Mouse (Mus musculus): Measurements from ENCODE around the gene Olfr1054. TPM values are rescaled to one million over a fixed set of nuclear protein-coding genes. Genes with fewer than 3 reads are reported as not detected.
"Not testable (repeated sequence)": the region's sequence is repeated elsewhere in the genome, so short reads cannot be mapped to it uniquely, and the experiment has no call there.

The Olfr1054 gene
- polyA plus RNA-seq (2015; fragmentation: Nextera tagmentation; extraction: Ambion mirVana) = not detected in 2 replicates

GRCm38 (mm10) chr2:86335333-86335732 lies at the start of gene Olfr1054:
TSS of gene Olfr1054 (minus strand) at chr2:86335433.
- Histone ChIP-seq H3K36me3 (ENCODE audit: poor library complexity, severe bottlenecking) (no peaks in the 10 kb centered on the region), H3K4me2 (no peak within 1 kb of the TSS), H3K4me3 (no peak within 1 kb of the TSS), H3K9me3 (replicated peaks) (no peaks in the 10 kb centered on the region), H3K27ac (no peak within 1 kb of the TSS), H3K27me3 (no peaks in the 10 kb centered on the region), H3K9ac (no peak within 1 kb of the TSS), H3K4me1 (no peaks in the 10 kb centered on the region)
- no peak for ATAC-seq
- WGBS = 91% methylated on average over 3 of the region's 3 CpGs

- no peak within 1 kb of the TSS for H3K4me2 ChIP-seq
- no peak for ATAC-seq
- H3K27ac ChIP-seq = no peak within 1 kb of the TSS
- no peaks in the 10 kb centered on the region for H3K27me3 ChIP-seq
- H3K36me3 ChIP-seq (ENCODE audit: poor library complexity, severe bottlenecking) = no peaks in the 10 kb centered on the region
- H3K4me1 ChIP-seq = no peaks in the 10 kb centered on the region
- H3K9me3 ChIP-seq (replicated peaks) = no peaks in the 10 kb centered on the region
- no peak within 1 kb of the TSS for H3K4me3 ChIP-seq
- H3K9ac ChIP-seq = no peak within 1 kb of the TSS
Observed at GRCm38 (mm10) chr2:86378293-86378692, 43.1 kb upstream of the Olfr1054 start, which contains the start of gene Olfr1057. TSS of gene Olfr1057 (minus strand) at chr2:86378393.

- H3K27me3 ChIP-seq; H3K9ac ChIP-seq; H3K4me1 ChIP-seq; H3K4me3 ChIP-seq; H3K9me3 ChIP-seq (replicated peaks); H3K27ac ChIP-seq; H3K4me2 ChIP-seq; ATAC-seq; H3K36me3 ChIP-seq (ENCODE audit: poor library complexity, severe bottlenecking): not testable (repeated sequence)
- WGBS = no CpG with 5 or more reads among the region's 6 CpGs
Observed at GRCm38 (mm10) chr2:86366342-86366741, 31.1 kb upstream of the Olfr1054 start.

- no peak for ATAC-seq
- H3K9ac ChIP-seq = no peak within 1 kb of the TSS
- no peaks in the 10 kb centered on the region for H3K36me3 ChIP-seq (ENCODE audit: poor library complexity, severe bottlenecking)
- no peak within 1 kb of the TSS for H3K27ac ChIP-seq
- H3K4me3 ChIP-seq = no peak within 1 kb of the TSS
- no peak within 1 kb of the TSS for H3K4me2 ChIP-seq
- no peaks in the 10 kb centered on the region for H3K9me3 ChIP-seq (replicated peaks)
- H3K4me1 ChIP-seq = no peaks in the 10 kb centered on the region
- H3K27me3 ChIP-seq = no peaks in the 10 kb centered on the region
Observed at GRCm38 (mm10) chr2:86362369-86362768, 27.1 kb upstream of the Olfr1054 start, which contains the start of gene Olfr1056. TSS of gene Olfr1056 (minus strand) at chr2:86362469.

GRCm38 (mm10) chr2:86351751-86352150 lies 16.5 kb upstream of the Olfr1054 start:
- not testable (repeated sequence) for H3K27ac ChIP-seq; H3K27me3 ChIP-seq; ATAC-seq; H3K4me1 ChIP-seq; H3K4me3 ChIP-seq; H3K9ac ChIP-seq; H3K9me3 ChIP-seq (replicated peaks); H3K4me2 ChIP-seq; H3K36me3 ChIP-seq (ENCODE audit: poor library complexity, severe bottlenecking)
- WGBS = 79% methylated on average over 1 of the region's 1 CpGs

- Histone ChIP-seq H3K9ac (no peak within 1 kb of the TSS), H3K9me3 (replicated peaks) (no peaks in the 10 kb centered on the region), H3K4me1 (no peaks in the 10 kb centered on the region), H3K27me3 (no peaks in the 10 kb centered on the region), H3K27ac (no peak within 1 kb of the TSS), H3K36me3 (ENCODE audit: poor library complexity, severe bottlenecking) (no peaks in the 10 kb centered on the region), H3K4me2 (no peak within 1 kb of the TSS), H3K4me3 (no peak within 1 kb of the TSS)
- no peak for ATAC-seq
- WGBS = 94% methylated on average over 5 of the region's 5 CpGs
Observed at GRCm38 (mm10) chr2:86350184-86350583, 15.0 kb upstream of the Olfr1054 start, which contains the start of gene Olfr1055. TSS of gene Olfr1055 (minus strand) at chr2:86350284.

- H3K4me1 ChIP-seq = no peaks in the 10 kb centered on the region
- ATAC-seq = no peak
- H3K27me3 ChIP-seq = no peaks in the 10 kb centered on the region
- H3K27ac ChIP-seq = no peak within 1 kb of the TSS
- H3K36me3 ChIP-seq (ENCODE audit: poor library complexity, severe bottlenecking) = no peaks in the 10 kb centered on the region
- H3K9ac ChIP-seq = no peak within 1 kb of the TSS
- WGBS = 63% methylated on average over 3 of the region's 3 CpGs
- H3K9me3 ChIP-seq (replicated peaks) = no peaks in the 10 kb centered on the region
- H3K4me3 ChIP-seq = no peak within 1 kb of the TSS
- no peak within 1 kb of the TSS for H3K4me2 ChIP-seq
Observed at GRCm38 (mm10) chr2:86315184-86315583, 20.0 kb downstream of the Olfr1054 start, which contains the start of gene Olfr1053. TSS of gene Olfr1053 (minus strand) at chr2:86315284.

- Histone ChIP-seq H3K9me3 (replicated peaks) (no peaks in the 10 kb centered on the region), H3K9ac (no peak within 1 kb of the TSS), H3K4me3 (no peak within 1 kb of the TSS), H3K27me3 (no peaks in the 10 kb centered on the region), H3K27ac (no peak within 1 kb of the TSS), H3K36me3 (ENCODE audit: poor library complexity, severe bottlenecking) (no peaks in the 10 kb centered on the region), H3K4me2 (no peak within 1 kb of the TSS), H3K4me1 (no peaks in the 10 kb centered on the region)
- ATAC-seq = no peak
Observed at GRCm38 (mm10) chr2:86292155-86292554, 43.1 kb downstream of the Olfr1054 start, which contains the start of gene Olfr1052. TSS of gene Olfr1052 (plus strand) at chr2:86292455.

Other genes starting within 250 kb of the Olfr1054 start
- gene Olfr1037, start 248.0 kb downstream of the Olfr1054 start, polyA plus RNA-seq (2015; fragmentation: Nextera tagmentation; extraction: Ambion mirVana) = not detected in 2 replicates
- gene Olfr1039, start 199.5 kb downstream of the Olfr1054 start, polyA plus RNA-seq (2015; fragmentation: Nextera tagmentation; extraction: Ambion mirVana) = not detected in 2 replicates
- gene Olfr1040, start 188.7 kb downstream of the Olfr1054 start, polyA plus RNA-seq (2015; fragmentation: Nextera tagmentation; extraction: Ambion mirVana) = not detected in 2 replicates
- gene Olfr1042, start 173.6 kb downstream of the Olfr1054 start, polyA plus RNA-seq (2015; fragmentation: Nextera tagmentation; extraction: Ambion mirVana) = not detected in 2 replicates
- gene Olfr1043, start 167.9 kb downstream of the Olfr1054 start, polyA plus RNA-seq (2015; fragmentation: Nextera tagmentation; extraction: Ambion mirVana) = not detected in 2 replicates
- not detected in 2 replicates for gene Olfr1044, start 157.6 kb downstream of the Olfr1054 start, polyA plus RNA-seq (2015; fragmentation: Nextera tagmentation; extraction: Ambion mirVana)
- gene Olfr52, start 149.8 kb downstream of the Olfr1054 start, polyA plus RNA-seq (2015; fragmentation: Nextera tagmentation; extraction: Ambion mirVana) = not detected in 2 replicates
- not detected in 2 replicates for gene Olfr1045, start 132.4 kb downstream of the Olfr1054 start, polyA plus RNA-seq (2015; fragmentation: Nextera tagmentation; extraction: Ambion mirVana)
- gene Olfr1046, start 116.1 kb downstream of the Olfr1054 start, polyA plus RNA-seq (2015; fragmentation: Nextera tagmentation; extraction: Ambion mirVana) = not detected in 2 replicates
- not detected in 2 replicates for gene Olfr1047, start 104.0 kb downstream of the Olfr1054 start, polyA plus RNA-seq (2015; fragmentation: Nextera tagmentation; extraction: Ambion mirVana)
- gene Olfr1048, start 95.1 kb downstream of the Olfr1054 start, polyA plus RNA-seq (2015; fragmentation: Nextera tagmentation; extraction: Ambion mirVana) = not detected in 2 replicates
- not detected in 2 replicates for gene Olfr1049, start 77.1 kb downstream of the Olfr1054 start, polyA plus RNA-seq (2015; fragmentation: Nextera tagmentation; extraction: Ambion mirVana)
- gene Olfr1051, start 56.3 kb downstream of the Olfr1054 start, polyA plus RNA-seq (2015; fragmentation: Nextera tagmentation; extraction: Ambion mirVana) = not detected in 2 replicates
- gene Olfr1052, start 43.0 kb downstream of the Olfr1054 start, polyA plus RNA-seq (2015; fragmentation: Nextera tagmentation; extraction: Ambion mirVana) = not detected in 2 replicates
- not detected in 2 replicates for gene Olfr1053, start 20.1 kb downstream of the Olfr1054 start, polyA plus RNA-seq (2015; fragmentation: Nextera tagmentation; extraction: Ambion mirVana)
- gene Olfr1055, start 14.9 kb upstream of the Olfr1054 start, polyA plus RNA-seq (2015; fragmentation: Nextera tagmentation; extraction: Ambion mirVana) = not detected in 2 replicates
- not detected in 2 replicates for gene Olfr1056, start 27.0 kb upstream of the Olfr1054 start, polyA plus RNA-seq (2015; fragmentation: Nextera tagmentation; extraction: Ambion mirVana)
- gene Olfr1057, start 43.0 kb upstream of the Olfr1054 start, polyA plus RNA-seq (2015; fragmentation: Nextera tagmentation; extraction: Ambion mirVana) = not detected in 2 replicates
- gene Olfr1058, start 53.1 kb upstream of the Olfr1054 start, polyA plus RNA-seq (2015; fragmentation: Nextera tagmentation; extraction: Ambion mirVana) = not detected in 2 replicates
- not detected in 2 replicates for gene Olfr1061, start 78.6 kb upstream of the Olfr1054 start, polyA plus RNA-seq (2015; fragmentation: Nextera tagmentation; extraction: Ambion mirVana)
- gene Olfr1062, start 91.3 kb upstream of the Olfr1054 start, polyA plus RNA-seq (2015; fragmentation: Nextera tagmentation; extraction: Ambion mirVana) = not detected in 2 replicates
- gene Olfr1065, start 115.2 kb upstream of the Olfr1054 start, polyA plus RNA-seq (2015; fragmentation: Nextera tagmentation; extraction: Ambion mirVana) = not detected in 2 replicates
- not detected in 2 replicates for gene Olfr1066, start 120.8 kb upstream of the Olfr1054 start, polyA plus RNA-seq (2015; fragmentation: Nextera tagmentation; extraction: Ambion mirVana)
- gene Olfr228, start 152.0 kb upstream of the Olfr1054 start, polyA plus RNA-seq (2015; fragmentation: Nextera tagmentation; extraction: Ambion mirVana) = not detected in 2 replicates
- gene Olfr1076, start 173.0 kb upstream of the Olfr1054 start, polyA plus RNA-seq (2015; fragmentation: Nextera tagmentation; extraction: Ambion mirVana) = not detected in 2 replicates
- gene Olfr1079, start 207.0 kb upstream of the Olfr1054 start, polyA plus RNA-seq (2015; fragmentation: Nextera tagmentation; extraction: Ambion mirVana) = not detected in 2 replicates
- gene Olfr1080, start 222.8 kb upstream of the Olfr1054 start, polyA plus RNA-seq (2015; fragmentation: Nextera tagmentation; extraction: Ambion mirVana) = not detected in 2 replicates